Mouse (Mus musculus) T-helper 1 cell (primary cell): ENCODE measurements around the gene Rcn3.
"Not testable (repeated sequence)": the region's sequence is repeated elsewhere in the genome, so short reads cannot be mapped to it uniquely, and the experiment has no call there.

Experiments
- in situ Hi-C: fragments of 300-600 bp; cut with MboI, MseI; formaldehyde crosslinking; loops from one replicate; pipeline ENCODE4 v1.15.1; 2025; ENCODE audit warnings: high pct_unique_total_duplicates

Gene Rcn3

GRCm38 (mm10) chr7:45092048-45092447 is at the start of gene Rcn3:
Rcn3 (minus strand) TSS chr7:45092221.
- in situ Hi-C loops = no loop called here

GRCm38 (mm10) chr7:45141319-45141718 is 49.3 kb upstream of the Rcn3 start:
- in situ Hi-C loops = no loop called here

- in situ Hi-C loops = no loop called here
These were observed 48.1 kb upstream of the Rcn3 start for GRCm38 (mm10) chr7:45139904-45140723.

- in situ Hi-C loops = no loop called here
These were observed 46.4 kb upstream of the Rcn3 start for GRCm38 (mm10) chr7:45138403-45138802.

- in situ Hi-C loops = no loop called here
These were observed 45.4 kb upstream of the Rcn3 start for GRCm38 (mm10) chr7:45137171-45138006.

- in situ Hi-C loops = no loop called here
These were observed 44.1 kb upstream of the Rcn3 start, which contains the start of the genes Gm45713 and Flt3l for GRCm38 (mm10) chr7:45135993-45136567. Gm45713 (minus strand) TSS chr7:45136231. Flt3l (minus strand) TSS chr7:45136432.

GRCm38 (mm10) chr7:45135370-45135769 is 43.3 kb upstream of the Rcn3 start:
- in situ Hi-C loops = no loop called here

- in situ Hi-C loops = no loop called here
These were observed 42.6 kb upstream of the Rcn3 start for GRCm38 (mm10) chr7:45134544-45135026.

- in situ Hi-C loops = no loop called here
These were observed 41.6 kb upstream of the Rcn3 start for GRCm38 (mm10) chr7:45133446-45134159.

- in situ Hi-C loops = no loop called here
These were observed 39.8 kb upstream of the Rcn3 start for GRCm38 (mm10) chr7:45131850-45132249.

GRCm38 (mm10) chr7:45129776-45130512 is 37.9 kb upstream of the Rcn3 start:
- in situ Hi-C loops = no loop called here

- in situ Hi-C loops = no loop called here
These were observed 37.3 kb upstream of the Rcn3 start for GRCm38 (mm10) chr7:45129318-45129717.

- in situ Hi-C loops = no loop called here
These were observed 36.7 kb upstream of the Rcn3 start, which contains the start of gene Rpl13a for GRCm38 (mm10) chr7:45128624-45129246. Rpl13a (minus strand) TSS chr7:45128761.

GRCm38 (mm10) chr7:45127700-45128224 is 35.7 kb upstream of the Rcn3 start:
- in situ Hi-C loops = no loop called here

- in situ Hi-C loops = no loop called here
These were observed 35.1 kb upstream of the Rcn3 start for GRCm38 (mm10) chr7:45126844-45127699.

GRCm38 (mm10) chr7:45126147-45126843 is 34.3 kb upstream of the Rcn3 start:
- in situ Hi-C loops = no loop called here

GRCm38 (mm10) chr7:45125649-45126048 is 33.6 kb upstream of the Rcn3 start:
- in situ Hi-C loops = not testable (repeated sequence)

- in situ Hi-C loops = no loop called here
These were observed 33.2 kb upstream of the Rcn3 start for GRCm38 (mm10) chr7:45125144-45125600.
